Mouse (Mus musculus) liver, embryonic 14.5 days (tissue): ENCODE data around the gene Alox12. TPM values are rescaled to one million over a fixed set of nuclear protein-coding genes. Genes with fewer than 3 reads are reported as not detected.

ENCODE experiments used
- ATAC-seq: fragments of 200-750 bp; cut with Nextera tagmentation; 2 replicates; pipeline ENCODE4 v1.8.0; 2017; ENCODE audit warnings: moderate number of reproducible peaks, mild to moderate bottlenecking, moderate library complexity; ENCODE audit not compliant: insufficient read depth
- DNase-seq, 3 experiments: peaks; one replicate each; pipeline ENCODE4 v3.0.0-alpha.2; 2012 to 2013; ENCODE audit warnings: low read depth in 3 of 3, low spot score in 3 of 3
- H3K27ac ChIP-seq: fragments of 300-500 bp; sonication (generic); 2 replicates; pipeline ENCODE4 v1.5.1; 2014; ENCODE audit warnings: moderate library complexity, mild to moderate bottlenecking, control low read depth, inconsistent platforms
- H3K27me3 ChIP-seq: fragments of 300-500 bp; sonication (generic); 2 replicates; pipeline ENCODE4 v1.6.1; 2014; ENCODE audit warnings: mild to moderate bottlenecking, low read length, moderate library complexity; ENCODE audit not compliant: control insufficient read depth, insufficient read depth
- H3K36me3 ChIP-seq: fragments of 300-500 bp; sonication (generic); replicated peaks from 2 replicates; pipeline ENCODE4 v1.6.1; 2014; ENCODE audit warnings: low read depth; ENCODE audit not compliant: control insufficient read depth, insufficient read depth
- H3K4me1 ChIP-seq, 2 experiments: fragments of 200-500 bp in 1 of 2; fragments of 300-500 bp in 1 of 2; sonication (generic) in 1 of 2; replicated peaks; 2 replicates each; pipeline ENCODE4 v1.6.1; 2012 to 2014; ENCODE audit warnings: antibody characterized with exemption in 1 of 2, inconsistent platforms in 1 of 2, low read length in 1 of 2; ENCODE audit not compliant: control insufficient read depth in 2 of 2, insufficient read depth in 2 of 2
- H3K4me2 ChIP-seq: fragments of 300-500 bp; sonication (generic); 2 replicates; pipeline ENCODE4 v1.6.1; 2014; ENCODE audit warnings: low read depth, mild to moderate bottlenecking, control low read depth, moderate library complexity
- H3K4me3 ChIP-seq, 2 experiments: fragments of 200-500 bp in 1 of 2; fragments of 300-500 bp in 1 of 2; sonication (generic) in 1 of 2; 2 replicates each; pipeline ENCODE4 v1.5.1; 2012 to 2014; ENCODE audit warnings: low read depth in 2 of 2, low read length in 2 of 2, mild to moderate bottlenecking in 2 of 2, control low read depth in 1 of 2, inconsistent platforms in 1 of 2, moderate library complexity in 1 of 2; ENCODE audit not compliant: insufficient read depth in 1 of 2
- H3K9ac ChIP-seq: fragments of 300-500 bp; sonication (generic); replicated peaks from 2 replicates; pipeline ENCODE4 v1.6.1; 2014; ENCODE audit warnings: mild to moderate bottlenecking, control low read depth, moderate library complexity
- H3K9me3 ChIP-seq: fragments of 300-500 bp; sonication (generic); 2 replicates; pipeline ENCODE4 v1.6.1; 2016; ENCODE audit warnings: low read length, mixed read lengths; ENCODE audit not compliant: control insufficient read depth
- CTCF ChIP-seq: IDR thresholded peaks from 2 replicates; pipeline ENCODE4 v1.5.1; 2016; ENCODE audit warnings: antibody characterized with exemption, low read depth, control low read depth
- EP300 ChIP-seq: IDR thresholded peaks from 2 replicates; pipeline ENCODE4 v1.6.1; 2016; ENCODE audit warnings: antibody characterized with exemption, low read depth
- WGBS: fragments of 180-500 bp; shearing (Covaris S2); extraction: QIAGEN DNeasy Blood & Tissue Kit; methylation state at CpG from one replicate; pipeline ENCODE4 v1.1.7; 2014; ENCODE audit not compliant: insufficient replicate concordance; 5-methylcytosine and 5-hydroxymethylcytosine counted together
- polyA plus RNA-seq, 2 experiments: library from polyadenylated mRNA; depleted of rRNA in 1 of 2; stranded (reverse) in 1 of 2; unstranded in 1 of 2; fragments of >200 nt; fragmentation: Nextera tagmentation in 1 of 2; extraction: Ambion mirVana in 1 of 2; gene quantifications; 2 replicates each; pipeline versions ENCODE4 v1.2.1 to v1.2.3; 2012 to 2014

Gene Alox12
- polyA plus RNA-seq, 2 experiments = 11.2 to 13.6 TPM

DNA sequence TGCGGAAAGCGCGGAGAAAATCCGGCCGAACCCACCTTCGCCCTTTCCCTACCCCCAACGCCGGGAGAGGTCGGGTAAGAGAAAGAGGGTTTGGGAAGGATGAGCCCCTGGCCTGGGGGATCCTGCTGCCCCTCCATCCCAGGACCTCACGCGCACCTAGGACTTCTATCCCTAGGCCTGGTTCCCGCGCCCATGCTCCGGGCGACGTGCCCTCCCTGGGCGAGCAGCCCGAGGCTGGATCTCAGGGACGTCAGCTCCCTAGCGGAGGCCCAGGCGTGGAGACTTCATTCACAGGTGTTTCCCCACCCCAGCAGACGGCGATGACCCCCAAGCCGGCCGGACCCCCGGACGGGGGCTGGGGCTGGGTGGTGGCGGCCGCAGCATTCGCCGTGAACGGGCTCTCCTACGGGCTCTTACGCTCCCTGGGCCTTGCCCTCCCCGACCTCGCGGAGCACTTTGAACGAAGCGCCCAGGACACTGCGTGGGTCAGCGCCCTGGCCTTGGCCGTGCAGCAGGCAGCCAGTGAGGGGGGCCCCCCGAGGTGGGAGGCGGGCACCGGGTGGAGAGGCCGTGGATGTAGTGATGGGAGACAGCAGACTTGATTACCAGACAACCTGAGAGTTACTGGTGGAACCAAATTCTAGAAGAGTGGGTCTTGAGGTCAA, 40.8 kb downstream of the Alox12 start:
- Histone ChIP-seq H3K9me3 (no peaks in the 10 kb centered on the region), H3K4me3 (peak overlapping the region in 1 of 2 experiments; percentile 0; a peak in 2 of 4 replicates), H3K27me3 (peaks cover 44% of the 10 kb centered on the region), H3K27ac (no peak overlapping the region), H3K9ac (no peak overlapping the region), H3K4me1 (peaks cover 2% of the 10 kb centered on the region in 2 experiments), H3K4me2 (peak overlapping the region; percentile 43), H3K36me3 (no peaks in the 10 kb centered on the region)
- no peak for DNase-seq
- ATAC-seq = no peak; the same call in 1 of the 2 replicates
- 2% methylated on average over 46 of the region's 46 CpGs for WGBS
- no peak for TF ChIP-seq EP300
- no peak for TF ChIP-seq CTCF

DNA sequence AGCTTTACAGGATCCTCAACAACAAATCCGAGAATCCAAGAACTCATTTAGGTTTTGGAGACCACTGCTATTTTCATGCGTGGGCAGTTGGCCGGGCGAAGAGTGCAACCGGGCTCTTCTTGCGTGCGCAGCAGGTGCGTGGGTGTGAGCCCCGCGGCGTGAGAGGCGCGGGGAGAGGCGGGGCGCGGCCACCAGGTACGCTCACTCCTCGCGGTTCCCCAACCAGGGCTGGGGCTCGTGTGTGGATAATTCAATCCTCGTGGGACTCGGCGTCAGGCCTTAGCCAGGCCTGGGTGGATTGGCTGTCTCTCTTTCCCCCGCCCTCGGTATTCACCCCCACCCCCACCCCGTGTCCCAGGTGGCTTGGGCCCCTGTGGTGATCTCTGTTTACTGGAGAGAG, 41.4 kb downstream of the Alox12 start:
- Histone ChIP-seq H3K27me3 (peaks cover 44% of the 10 kb centered on the region), H3K36me3 (no peaks in the 10 kb centered on the region), H3K4me3 (no peak overlapping the region), H3K9ac (no peak overlapping the region), H3K4me1 (no peaks in the 10 kb centered on the region), H3K9me3 (no peaks in the 10 kb centered on the region), H3K27ac (no peak overlapping the region), H3K4me2 (peak overlapping the region; percentile 43)
- no peak for DNase-seq
- no peak for ATAC-seq
- 11% methylated on average over 26 of the region's 26 CpGs for WGBS
- TF ChIP-seq EP300 (no peak), CTCF (no peak)

DNA sequence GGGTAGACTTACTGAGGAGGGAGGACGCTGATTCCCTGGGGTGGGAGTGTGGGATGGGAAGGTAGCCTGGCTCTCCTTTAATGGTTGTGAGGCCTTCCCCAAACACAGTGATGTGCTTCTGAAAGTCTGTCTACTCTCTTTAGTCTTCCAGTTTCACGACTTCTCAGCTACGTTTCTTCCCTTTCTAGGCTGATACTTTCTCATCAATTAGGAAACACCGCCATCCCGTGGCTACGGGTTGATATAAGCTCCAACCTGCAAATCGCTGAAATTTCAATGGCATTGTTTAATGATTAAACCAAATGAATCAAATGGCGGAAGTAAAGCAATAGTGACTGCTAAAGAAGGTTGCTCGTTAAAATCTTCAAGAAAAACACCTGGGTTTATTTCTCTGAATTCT, 42.3 kb downstream of the Alox12 start:
- 13% methylated on average over 9 of the region's 9 CpGs for WGBS
- H3K9me3 ChIP-seq = no peaks in the 10 kb centered on the region
- H3K36me3 ChIP-seq = no peaks in the 10 kb centered on the region
- H3K4me2 ChIP-seq = no peak overlapping the region
- peaks cover 44% of the 10 kb centered on the region for H3K27me3 ChIP-seq
- TF ChIP-seq CTCF = peak; percentile 51; the same call in 1 of the 2 replicates
- no peak for TF ChIP-seq EP300
- no peak overlapping the region for H3K9ac ChIP-seq
- no peak overlapping the region for H3K4me3 ChIP-seq
- peak in 1 of 3 experiments; percentile 49 for DNase-seq
- ATAC-seq = no peak
- H3K27ac ChIP-seq = no peak overlapping the region
- H3K4me1 ChIP-seq = no peaks in the 10 kb centered on the region

DNA sequence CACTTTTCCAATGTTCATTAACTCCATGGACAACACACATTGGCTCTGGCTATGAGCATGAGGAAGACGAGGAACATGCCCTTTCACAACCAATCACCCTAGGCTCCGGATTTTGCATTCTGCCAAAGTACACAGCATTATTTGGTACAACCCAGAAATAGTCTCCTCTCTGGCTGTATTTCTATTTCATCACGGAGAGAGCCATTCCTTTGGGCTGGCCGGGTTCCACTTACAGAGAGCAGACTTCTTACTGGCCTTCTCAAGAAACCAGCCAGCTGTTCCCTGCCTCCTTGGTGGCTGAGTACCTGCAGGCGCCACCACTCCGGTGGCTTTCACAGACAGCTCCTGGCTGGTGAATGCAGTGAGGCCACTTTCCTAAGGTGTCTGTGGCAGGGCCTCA, 42.7 kb downstream of the Alox12 start, which contains the start of gene Slc16a11:
TSS of gene Slc16a11 (plus strand) at position 330 of the 400 bp plus-strand sequence.
- Histone ChIP-seq H3K9me3 (no peaks in the 10 kb centered on the region), H3K27me3 (peaks cover 44% of the 10 kb centered on the region), H3K4me2 (peak within 1 kb of the TSS; percentile 43; the same call in 1 of the 2 replicates), H3K9ac (no peak within 1 kb of the TSS), H3K36me3 (no peaks in the 10 kb centered on the region), H3K27ac (no peak within 1 kb of the TSS), H3K4me1 (no peaks in the 10 kb centered on the region), H3K4me3 (no peak within 1 kb of the TSS)
- DNase-seq (no peak), ATAC-seq (no peak)
- WGBS = 56% methylated on average over 6 of the region's 6 CpGs
- no peak for TF ChIP-seq CTCF

DNA sequence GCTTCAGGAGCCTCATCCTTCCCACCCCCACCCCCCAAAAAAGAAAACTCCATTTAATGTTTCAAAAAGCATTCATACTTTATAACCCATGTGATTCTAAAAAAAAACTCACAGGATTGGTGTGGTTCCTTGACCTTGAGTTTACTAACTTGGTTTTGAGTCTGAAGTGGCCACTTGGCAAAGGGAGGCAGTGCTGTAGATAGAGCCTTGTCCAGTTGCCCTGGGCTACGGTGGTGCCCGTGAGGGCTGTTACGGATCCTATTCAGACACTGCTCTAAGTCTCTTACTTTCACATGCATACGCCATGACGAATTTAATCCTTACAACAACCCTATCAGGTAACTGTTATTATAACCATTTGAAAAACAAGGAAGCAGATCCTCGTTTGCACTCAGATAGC, 43.2 kb downstream of the Alox12 start:
- H3K27me3 ChIP-seq = peaks cover 42% of the 10 kb centered on the region
- no peak overlapping the region for H3K4me3 ChIP-seq
- H3K9me3 ChIP-seq = no peaks in the 10 kb centered on the region
- no peak overlapping the region for H3K9ac ChIP-seq
- no peak overlapping the region for H3K27ac ChIP-seq
- no peak overlapping the region for H3K4me2 ChIP-seq
- DNase-seq = no peak
- 75% methylated on average over 6 of the region's 6 CpGs for WGBS
- H3K36me3 ChIP-seq = no peaks in the 10 kb centered on the region
- no peaks in the 10 kb centered on the region for H3K4me1 ChIP-seq
- ATAC-seq = no peak
- TF ChIP-seq CTCF = no peak
